Mouse (Mus musculus) heart, postnatal 0 days (tissue): Measurements from ENCODE around the gene Oaf.

Experiments used
- CTCF ChIP-seq: IDR thresholded peaks from 2 replicates; pipeline ENCODE4 v1.5.1; 2016; ENCODE audit warnings: antibody characterized with exemption, control low read depth, low read depth
- EP300 ChIP-seq: IDR thresholded peaks from 2 replicates; pipeline ENCODE4 v1.6.1; 2016; ENCODE audit warnings: antibody characterized with exemption, low read depth

DNA sequence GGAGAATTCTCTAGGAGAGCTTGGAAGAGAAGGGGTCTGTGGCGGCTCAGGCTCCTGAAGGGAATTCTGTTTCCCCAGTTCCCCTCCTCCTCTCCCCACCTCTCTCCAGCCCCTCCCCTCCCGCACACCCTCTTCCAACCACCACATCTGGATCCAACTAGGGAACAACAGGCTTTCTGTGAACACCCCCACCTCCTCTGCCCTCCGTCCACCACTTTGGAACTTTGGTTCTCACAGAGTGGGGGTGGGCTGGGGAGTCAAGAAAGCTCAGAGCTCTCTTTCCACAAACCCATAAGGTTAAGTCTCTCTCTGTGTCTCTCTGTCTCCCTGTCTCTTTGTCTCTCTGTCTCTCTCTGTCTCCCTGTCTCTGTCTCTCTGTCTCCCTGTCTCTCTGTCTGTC is 13.1 kb upstream of the Oaf start:
- TF ChIP-seq CTCF (no peak), EP300 (no peak)
